Mouse (Mus musculus) megakaryocyte, embryonic 14.5 days (primary cell): ENCODE measurements around the gene Mical1. TPM values are rescaled to one million over a fixed set of nuclear protein-coding genes. Genes with fewer than 3 reads are reported as not detected.
A peak's percentile ranks its signal among the peaks of the same experiment; 100 is the strongest.

Experiments used
- H3K27me3 ChIP-seq: replicated peaks from 2 replicates; pipeline ENCODE3; 2012; ENCODE audit warnings: inconsistent platforms
- H3K36me3 ChIP-seq: replicated peaks from 2 replicates; pipeline ENCODE3; 2012; ENCODE audit warnings: low read length, inconsistent platforms, mixed read lengths
- H3K4me1 ChIP-seq: 2 replicates; pipeline ENCODE4 v1.6.1; 2012; ENCODE audit warnings: inconsistent platforms
- H3K4me3 ChIP-seq: replicated peaks from 2 replicates; pipeline ENCODE3; 2012; ENCODE audit warnings: moderate library complexity, mild to moderate bottlenecking, inconsistent platforms
- H3K9me3 ChIP-seq: 2 replicates; pipeline ENCODE4 v1.6.1; 2012; ENCODE audit warnings: inconsistent platforms
- FLI1 ChIP-seq: IDR thresholded peaks from 2 replicates; pipeline ENCODE4 v1.6.1; 2012; ENCODE audit warnings: low read length, inconsistent platforms, mixed read lengths
- GATA1 ChIP-seq: IDR thresholded peaks from 3 replicates; pipeline ENCODE4 v1.6.1; 2012; ENCODE audit warnings: mixed read lengths, low read length, inconsistent platforms, borderline replicate concordance
- polyA plus RNA-seq: library from polyadenylated mRNA; stranded (reverse); fragments of >175 nt; gene quantifications from 2 replicates; pipeline ENCODE4 v1.2.3, GENCODE M21; 2012; ENCODE audit warnings: low replicate concordance; ENCODE audit not compliant: insufficient read depth

The Mical1 gene
- polyA plus RNA-seq, 1 experiment = 17.3 TPM

- H3K36me3 ChIP-seq = peaks cover 60% of the 10 kb centered on the region
- H3K4me3 ChIP-seq = no peak overlapping the region
- peaks cover 52% of the 10 kb centered on the region for H3K4me1 ChIP-seq
- TF ChIP-seq GATA1 = no peak
- no peak for TF ChIP-seq FLI1
- H3K27me3 ChIP-seq = no peaks in the 10 kb centered on the region
- no peaks in the 10 kb centered on the region for H3K9me3 ChIP-seq
These were observed 23.3 kb upstream of the Mical1 start for GRCm38 (mm10) chr10:41452791-41453190.

GRCm38 (mm10) chr10:41459990-41460389 lies 16.1 kb upstream of the Mical1 start:
- peaks cover 91% of the 10 kb centered on the region for H3K36me3 ChIP-seq
- TF ChIP-seq FLI1 (no peak), GATA1 (no peak)

GRCm38 (mm10) chr10:41460501-41460900 lies 15.6 kb upstream of the Mical1 start:
- H3K36me3 ChIP-seq = peaks cover 90% of the 10 kb centered on the region
- H3K27me3 ChIP-seq = no peaks in the 10 kb centered on the region
- H3K9me3 ChIP-seq = no peaks in the 10 kb centered on the region
- TF ChIP-seq FLI1 (no peak), GATA1 (no peak)
- no peak overlapping the region for H3K4me3 ChIP-seq
- H3K4me1 ChIP-seq = peaks cover 28% of the 10 kb centered on the region

More at GRCm38 (mm10) chr10:41459990-41460389, 16.1 kb upstream of the Mical1 start:
- Histone ChIP-seq H3K4me1 (peaks cover 30% of the 10 kb centered on the region), H3K27me3 (no peaks in the 10 kb centered on the region), H3K4me3 (no peak overlapping the region), H3K9me3 (no peaks in the 10 kb centered on the region)

- no peaks in the 10 kb centered on the region for H3K9me3 ChIP-seq
- no peak for TF ChIP-seq FLI1
- H3K4me1 ChIP-seq = peaks cover 26% of the 10 kb centered on the region
- peaks cover 87% of the 10 kb centered on the region for H3K36me3 ChIP-seq
- no peaks in the 10 kb centered on the region for H3K27me3 ChIP-seq
- H3K4me3 ChIP-seq = no peak overlapping the region
These were observed 14.9 kb upstream of the Mical1 start for GRCm38 (mm10) chr10:41461057-41461722.

GRCm38 (mm10) chr10:41464401-41464955 lies 11.6 kb upstream of the Mical1 start:
- H3K9me3 ChIP-seq = no peaks in the 10 kb centered on the region
- peaks cover 26% of the 10 kb centered on the region for H3K4me1 ChIP-seq
- TF ChIP-seq FLI1 (no peak), GATA1 (no peak)
- H3K4me3 ChIP-seq = no peak overlapping the region
- peaks cover 78% of the 10 kb centered on the region for H3K36me3 ChIP-seq
- H3K27me3 ChIP-seq = no peaks in the 10 kb centered on the region

GRCm38 (mm10) chr10:41467325-41467724 lies 8.8 kb upstream of the Mical1 start:
- no peaks in the 10 kb centered on the region for H3K9me3 ChIP-seq
- peaks cover 4% of the 10 kb centered on the region; the same call in 1 of the 2 replicates for H3K4me1 ChIP-seq
- TF ChIP-seq FLI1 = no peak
- TF ChIP-seq GATA1 = no peak
- peaks cover 1% of the 10 kb centered on the region for H3K27me3 ChIP-seq
- no peak overlapping the region for H3K4me3 ChIP-seq
- H3K36me3 ChIP-seq = peaks cover 50% of the 10 kb centered on the region

GRCm38 (mm10) chr10:41470693-41471092 lies 5.4 kb upstream of the Mical1 start:
- H3K4me1 ChIP-seq = peaks cover 38% of the 10 kb centered on the region
- no peak overlapping the region for H3K4me3 ChIP-seq
- peaks cover 23% of the 10 kb centered on the region for H3K36me3 ChIP-seq
- H3K27me3 ChIP-seq = peaks cover 1% of the 10 kb centered on the region
- no peak for TF ChIP-seq FLI1
- no peak for TF ChIP-seq GATA1
- no peaks in the 10 kb centered on the region for H3K9me3 ChIP-seq

- Histone ChIP-seq H3K36me3 (peaks cover 11% of the 10 kb centered on the region), H3K4me3 (no peak overlapping the region), H3K9me3 (no peaks in the 10 kb centered on the region), H3K4me1 (peaks cover 56% of the 10 kb centered on the region), H3K27me3 (peaks cover 5% of the 10 kb centered on the region)
- no peak for TF ChIP-seq GATA1
- no peak for TF ChIP-seq FLI1
These were observed 3.6 kb upstream of the Mical1 start for GRCm38 (mm10) chr10:41472534-41472933.

GRCm38 (mm10) chr10:41472962-41473481 lies 3.1 kb upstream of the Mical1 start:
- H3K4me1 ChIP-seq = peaks cover 61% of the 10 kb centered on the region
- H3K9me3 ChIP-seq = no peaks in the 10 kb centered on the region
- peaks cover 9% of the 10 kb centered on the region for H3K36me3 ChIP-seq
- TF ChIP-seq GATA1 = no peak
- TF ChIP-seq FLI1 = no peak
- H3K4me3 ChIP-seq = peak overlapping the region; percentile 12
- H3K27me3 ChIP-seq = peaks cover 6% of the 10 kb centered on the region

GRCm38 (mm10) chr10:41473782-41474468 lies 2.2 kb upstream of the Mical1 start:
- Histone ChIP-seq H3K4me3 (no peak overlapping the region), H3K36me3 (peaks cover 7% of the 10 kb centered on the region), H3K27me3 (peaks cover 14% of the 10 kb centered on the region), H3K9me3 (no peaks in the 10 kb centered on the region), H3K4me1 (peaks cover 66% of the 10 kb centered on the region)
- TF ChIP-seq FLI1 (no peak), GATA1 (no peak)
